Mouse (Mus musculus): ENCODE data around the gene Large1.
A peak's percentile ranks its signal among the peaks of the same experiment; 100 is the strongest.
"Not testable (repeated sequence)": the region's sequence is repeated elsewhere in the genome, so short reads cannot be mapped to it uniquely, and the experiment has no call there.

Gene Large1

GRCm38 (mm10) chr8:72993831-72994230 is 359.5 kb downstream of the Large1 start:
- no peak for DNase-seq

- DNase-seq = no peak
Measured at GRCm38 (mm10) chr8:72990425-72990824, 362.9 kb downstream of the Large1 start.

DNA sequence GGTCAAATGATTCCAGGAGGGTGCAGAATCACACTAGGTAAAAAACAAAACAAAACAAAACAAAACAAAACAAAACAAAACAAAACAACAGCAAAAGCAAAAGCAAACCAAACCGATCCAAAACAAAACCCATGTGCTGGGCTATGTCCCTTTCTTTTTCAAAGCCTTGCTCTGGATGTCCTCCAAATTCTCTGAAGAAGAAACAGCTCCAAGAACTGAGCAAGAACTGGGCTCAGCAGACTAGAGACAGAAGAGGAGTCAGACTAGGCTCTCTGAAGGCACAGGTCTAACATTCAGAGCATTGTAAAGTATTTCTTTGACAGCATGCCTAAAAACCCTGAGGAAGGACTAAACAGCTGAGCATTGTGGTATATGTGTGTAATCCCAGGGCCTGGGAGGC is 370.5 kb downstream of the Large1 start:
- no peak for DNase-seq

DNA sequence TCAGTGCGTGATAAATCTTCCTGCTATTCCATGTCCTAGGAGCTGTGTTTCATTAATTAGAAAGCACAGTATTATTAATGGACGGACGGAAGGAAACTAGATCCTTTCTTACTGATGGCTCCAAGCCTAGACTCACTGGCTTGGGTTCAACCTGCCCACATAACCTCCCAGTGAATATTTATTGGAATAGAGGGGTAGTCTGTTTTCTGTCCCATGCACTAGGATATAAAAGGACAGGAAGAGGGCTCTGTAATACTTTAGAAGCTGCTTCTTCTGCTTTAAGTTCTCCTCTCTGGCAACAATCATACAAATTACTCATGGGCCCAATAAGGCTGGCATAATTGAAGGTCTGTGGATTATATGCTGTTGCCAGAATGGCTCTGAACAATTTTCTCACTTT is 398.3 kb downstream of the Large1 start:
- no peak for DNase-seq

GRCm38 (mm10) chr8:72941393-72941792 is 411.9 kb downstream of the Large1 start:
- not testable (repeated sequence) for DNase-seq

GRCm38 (mm10) chr8:72919182-72919902 is 434.0 kb downstream of the Large1 start:
- peak; percentile 30 for DNase-seq

DNA sequence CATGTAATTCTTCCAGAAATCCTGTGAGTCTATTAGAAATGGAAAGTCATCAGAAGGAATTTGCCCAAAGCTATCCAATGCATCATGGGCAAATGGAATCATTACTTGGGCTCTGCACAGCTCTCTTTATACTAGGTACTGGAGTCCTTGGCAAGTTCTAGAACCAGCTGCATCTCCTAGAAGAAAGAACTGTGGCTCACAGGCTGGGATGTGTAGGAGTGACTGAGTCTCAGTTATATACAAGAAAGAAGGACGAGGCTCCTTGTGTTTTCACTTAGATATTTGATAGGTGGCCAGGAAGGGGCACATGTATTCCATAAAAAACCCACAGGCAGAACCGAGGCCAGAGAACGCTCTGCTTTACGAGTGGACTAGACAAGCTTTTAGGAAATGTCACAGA is 447.8 kb downstream of the Large1 start:
- DNase-seq = no peak

DNA sequence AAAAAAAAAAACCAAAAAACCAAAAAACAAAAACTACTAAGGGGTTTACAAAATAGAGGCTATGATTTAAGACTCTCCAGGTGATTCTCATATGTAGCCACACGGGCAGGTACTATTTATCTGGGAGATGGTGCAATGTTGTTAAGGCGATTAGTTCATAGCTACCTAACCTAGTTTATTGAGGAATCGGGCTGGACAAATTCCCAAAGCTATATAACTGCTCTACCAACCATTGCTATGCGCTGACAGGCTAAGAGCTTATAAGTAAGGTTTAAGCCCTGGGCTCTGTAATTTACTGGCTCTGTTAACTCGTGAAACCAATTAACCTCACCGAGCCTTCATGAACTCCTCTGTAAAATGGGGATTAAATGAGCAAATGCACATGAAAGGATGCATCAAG is 451.7 kb downstream of the Large1 start:
- DNase-seq = no peak

DNA sequence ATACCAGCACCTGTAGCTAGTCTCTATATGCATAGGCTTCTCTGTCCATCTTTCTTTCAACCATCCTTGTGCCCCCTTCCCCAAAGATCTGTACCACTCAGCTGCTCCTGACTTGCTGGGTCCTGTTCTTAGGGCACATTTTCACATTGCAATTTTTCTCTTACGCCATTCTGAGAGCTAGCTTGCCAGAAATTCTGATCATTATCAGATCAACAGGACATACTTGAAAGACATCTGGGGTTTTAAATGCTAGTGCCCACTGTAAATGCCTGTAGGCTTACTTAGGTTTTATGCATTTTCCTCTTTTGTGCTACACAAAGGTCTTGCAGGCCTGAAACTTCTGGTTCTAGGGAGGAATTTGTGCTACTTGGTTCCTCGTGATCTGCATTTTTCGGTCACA is 454.0 kb downstream of the Large1 start:
- DNase-seq = no peak

- no peak for DNase-seq
Measured at GRCm38 (mm10) chr8:72883033-72883432, 470.3 kb downstream of the Large1 start.

GRCm38 (mm10) chr8:72873411-72873810 is 479.9 kb downstream of the Large1 start:
- DNase-seq = no peak

GRCm38 (mm10) chr8:72846881-72847280 is 506.5 kb downstream of the Large1 start:
- DNase-seq = no peak

GRCm38 (mm10) chr8:72835863-72836262 is 517.5 kb downstream of the Large1 start:
- no peak for DNase-seq

- no peak for DNase-seq
Measured at GRCm38 (mm10) chr8:72833112-72833511, 520.2 kb downstream of the Large1 start.

DNA sequence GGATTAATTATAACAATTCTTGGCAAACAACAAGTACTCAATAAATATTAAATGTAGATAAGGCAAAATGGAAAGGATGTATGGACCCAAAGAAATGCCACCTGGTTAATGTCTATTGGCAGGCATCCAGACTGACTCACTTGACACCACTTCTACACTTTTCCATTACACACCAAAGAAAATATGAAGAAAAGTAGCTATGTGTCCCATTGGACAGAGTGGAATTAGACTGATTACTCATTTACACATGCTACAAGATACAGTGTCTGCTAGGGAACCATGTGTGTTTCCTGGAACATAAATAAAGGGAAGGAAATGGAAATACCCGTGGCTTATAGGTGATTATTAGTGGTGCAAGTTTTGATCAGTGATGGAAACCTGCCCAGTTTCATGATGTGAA is 521.0 kb downstream of the Large1 start:
- no peak for DNase-seq

- no peak for DNase-seq
Measured at GRCm38 (mm10) chr8:72817655-72818349, 535.5 kb downstream of the Large1 start.

DNA sequence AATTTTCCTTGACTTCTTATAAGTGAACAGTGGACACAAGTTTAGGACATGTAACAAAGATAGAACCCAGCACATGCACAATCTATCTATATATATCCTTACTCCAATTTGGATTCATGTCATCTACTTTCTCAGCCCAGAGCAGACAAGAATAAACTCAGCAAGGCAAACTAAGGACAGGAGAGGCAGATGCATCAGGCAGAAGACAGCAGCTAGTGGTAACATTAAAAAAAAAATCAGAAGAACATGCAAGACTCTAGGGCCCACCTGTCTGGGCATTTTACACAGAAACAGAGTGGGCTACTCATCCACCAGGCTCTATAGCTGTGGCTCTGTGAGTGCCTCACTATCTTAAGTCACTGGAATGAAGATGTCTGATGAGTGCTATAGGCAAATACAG is 536.7 kb downstream of the Large1 start:
- no peak for DNase-seq

DNA sequence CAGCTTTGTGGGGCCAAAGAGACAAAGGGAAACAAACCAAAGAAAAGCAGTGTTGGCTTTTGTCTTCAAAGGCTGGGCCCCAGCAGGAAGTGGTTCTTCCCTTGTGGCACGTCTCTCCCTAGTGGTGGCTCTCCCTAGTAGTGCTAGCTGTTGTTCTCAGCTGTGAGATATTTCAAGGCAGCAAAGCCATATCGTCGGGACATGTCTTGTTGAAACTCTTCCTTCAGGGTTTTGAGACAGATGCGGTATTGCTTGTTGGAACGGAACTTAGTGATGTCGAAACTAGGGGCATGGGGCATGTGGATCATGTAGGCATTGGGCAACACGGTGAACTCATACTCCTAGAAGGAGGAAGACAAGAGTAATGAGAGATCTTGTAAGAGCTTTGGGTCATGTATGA is 537.7 kb downstream of the Large1 start:
- DNase-seq = no peak

- no peak for DNase-seq
Measured at GRCm38 (mm10) chr8:72812690-72813089, 540.6 kb downstream of the Large1 start.

DNA sequence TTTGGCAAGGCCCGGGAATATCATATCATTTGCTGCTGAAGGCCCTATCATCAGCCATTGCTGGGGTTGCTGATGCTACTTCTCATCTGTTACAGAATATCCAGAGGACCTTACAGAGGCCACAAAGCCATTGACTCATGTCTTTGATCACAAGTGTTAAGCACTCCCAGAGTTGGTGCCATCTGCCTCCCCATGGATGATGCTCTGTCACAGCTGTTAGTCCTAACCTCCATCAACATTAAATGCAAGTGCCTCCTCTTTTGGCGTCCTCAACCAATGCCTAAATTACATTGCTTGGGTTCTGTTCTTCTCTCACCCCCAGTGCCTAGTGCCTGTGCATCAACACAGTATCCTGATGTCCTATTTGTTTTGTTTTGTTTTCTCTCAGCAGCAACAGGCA is 551.8 kb downstream of the Large1 start:
- DNase-seq = no peak

DNA sequence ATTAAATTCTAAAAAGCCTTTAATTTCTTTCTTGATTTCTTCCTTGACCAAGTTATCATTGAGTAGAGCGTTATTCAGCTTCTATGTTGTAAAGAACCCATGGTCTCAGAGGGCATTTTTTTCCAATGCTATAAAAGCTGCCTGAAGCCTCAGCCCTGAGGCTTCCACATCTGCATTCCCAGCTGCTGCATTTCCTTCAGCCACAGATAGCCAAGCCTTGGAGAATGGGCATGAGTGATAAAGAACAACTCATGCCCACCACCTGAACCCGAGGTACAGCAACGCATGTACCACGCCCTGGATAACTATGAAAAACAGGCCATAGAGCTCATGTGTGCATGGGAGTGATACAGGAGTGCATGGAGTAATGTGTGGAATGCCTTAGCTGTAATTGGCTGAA is 572.7 kb downstream of the Large1 start:
- no peak for DNase-seq

- no peak for DNase-seq
Measured at GRCm38 (mm10) chr8:72777797-72778196, 575.5 kb downstream of the Large1 start.

DNA sequence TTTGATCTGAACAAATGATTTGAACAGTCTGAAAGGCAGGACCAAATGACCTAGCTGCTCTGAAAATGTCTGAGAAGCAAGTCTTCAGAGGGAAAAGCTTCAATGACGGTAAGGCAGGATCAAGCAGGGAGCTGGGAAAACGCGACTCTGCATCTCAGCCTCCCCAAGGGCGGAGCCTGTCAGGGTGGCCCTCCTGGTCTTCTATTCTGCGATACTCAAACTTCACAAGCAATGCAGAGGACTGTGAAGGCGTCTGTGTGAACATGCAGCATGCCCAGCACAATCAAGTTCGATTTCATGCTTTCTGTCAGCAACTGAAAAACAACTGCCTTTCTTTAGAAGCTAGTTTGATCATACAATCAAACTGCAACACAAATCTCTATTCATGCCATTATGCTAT is 586.6 kb downstream of the Large1 start:
- peak; percentile 20 for DNase-seq

DNA sequence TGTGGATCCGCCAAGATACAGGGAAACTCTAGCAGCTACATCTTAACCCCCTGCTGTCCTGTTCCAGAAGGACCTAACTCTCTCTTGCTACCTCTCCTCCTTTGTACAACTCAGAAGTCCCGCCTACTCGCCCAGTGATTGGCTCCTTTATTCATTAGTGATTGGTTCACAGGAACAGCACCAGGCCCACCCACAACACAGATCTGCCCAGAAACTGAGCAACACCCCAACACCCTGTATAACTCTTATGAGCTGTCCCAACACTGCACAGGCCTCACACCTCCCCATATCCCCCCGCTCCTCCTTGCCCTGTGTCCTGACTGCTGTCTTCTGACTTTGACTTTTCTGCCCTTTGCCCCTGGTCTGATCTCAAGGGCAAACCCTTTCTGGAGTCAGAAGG is 587.6 kb downstream of the Large1 start:
- no peak for DNase-seq
